Mouse (Mus musculus) hindbrain, postnatal 0 days (tissue): ENCODE measurements at regions not wholly inside any gene's neighbourhood (a gene's known extent, or its start where the extent isn't known, plus 50 kb on each side); places are given as distances from the start of the nearest gene placed in this dataset.

Experiments
- ATAC-seq: fragments of 200-750 bp; cut with Nextera tagmentation; 2 replicates; pipeline ENCODE4 v1.8.0; 2017; ENCODE audit warnings: mild to moderate bottlenecking, moderate TSS enrichment, moderate library complexity
- DNase-seq: peaks from one replicate; pipeline ENCODE4 v3.0.0-alpha.2; 2015; ENCODE audit warnings: low spot score
- H3K27ac ChIP-seq: fragments of 300-500 bp; sonication (generic); 2 replicates; pipeline ENCODE4 v1.5.1; 2014; ENCODE audit warnings: mild to moderate bottlenecking
- H3K27me3 ChIP-seq: fragments of 300-500 bp; sonication (generic); 2 replicates; pipeline ENCODE4 v1.6.1; 2014; ENCODE audit warnings: low read length, mixed read lengths; ENCODE audit not compliant: insufficient read depth
- H3K36me3 ChIP-seq: fragments of 300-500 bp; sonication (generic); 2 replicates; pipeline ENCODE4 v1.6.1; 2014; ENCODE audit warnings: low read length, mixed read lengths; ENCODE audit not compliant: insufficient read depth
- H3K4me1 ChIP-seq: fragments of 300-500 bp; sonication (generic); 2 replicates; pipeline ENCODE4 v1.6.1; 2014; ENCODE audit warnings: antibody characterized with exemption, low read length, mixed read lengths; ENCODE audit not compliant: insufficient read depth
- H3K4me2 ChIP-seq: fragments of 300-500 bp; sonication (generic); 2 replicates; pipeline ENCODE4 v1.6.1; 2014; ENCODE audit warnings: low read depth, mild to moderate bottlenecking, low read length, moderate library complexity, mixed read lengths
- H3K4me3 ChIP-seq: fragments of 300-500 bp; sonication (generic); 2 replicates; pipeline ENCODE4 v1.5.1; 2014; ENCODE audit warnings: low read length
- H3K9ac ChIP-seq: fragments of 300-500 bp; sonication (generic); replicated peaks from 2 replicates; pipeline ENCODE4 v1.6.1; 2014; ENCODE audit warnings: mild to moderate bottlenecking, low read length, moderate library complexity, mixed read lengths
- H3K9me3 ChIP-seq: fragments of 300-500 bp; sonication (generic); 2 replicates; pipeline ENCODE4 v1.6.1; 2016; ENCODE audit warnings: low read length, mixed read lengths
- CTCF ChIP-seq: IDR thresholded peaks from 2 replicates; pipeline ENCODE4 v1.5.1; 2016; ENCODE audit warnings: antibody characterized with exemption, control low read depth, low read depth
- WGBS: fragments of 180-500 bp; shearing (Covaris S2); extraction: QIAGEN DNeasy Blood & Tissue Kit; methylation state at CpG from one replicate; pipeline ENCODE4 v1.1.7; 2014; 5-methylcytosine and 5-hydroxymethylcytosine counted together

GRCm38 (mm10) chr14:47989315-47989714 lies 131.3 kb upstream of the Peli2 start:
- Histone ChIP-seq H3K4me3 (no peak overlapping the region), H3K36me3 (no peaks in the 10 kb centered on the region), H3K9me3 (no peaks in the 10 kb centered on the region), H3K27ac (0 out of 2 replicates have a peak overlapping the region, but pooled peaks have one; percentile 11), H3K9ac (no peak overlapping the region), H3K4me1 (peaks cover 11% of the 10 kb centered on the region), H3K4me2 (no peak overlapping the region), H3K27me3 (no peaks in the 10 kb centered on the region)
- WGBS: 30% methylated on average over 5 of the region's 5 CpGs
- peak; percentile 24; the same call in 1 of the 2 replicates for TF ChIP-seq CTCF
- DNase-seq: peak; percentile 79
- peak; percentile 75 for ATAC-seq

GRCm38 (mm10) chr14:47990716-47991115 lies 129.9 kb upstream of the Peli2 start:
- no peaks in the 10 kb centered on the region for H3K36me3 ChIP-seq
- DNase-seq (no peak), ATAC-seq (no peak)
- H3K4me2 ChIP-seq: no peak overlapping the region
- no peak overlapping the region for H3K4me3 ChIP-seq
- no peaks in the 10 kb centered on the region for H3K27me3 ChIP-seq
- H3K9ac ChIP-seq: no peak overlapping the region
- TF ChIP-seq CTCF: no peak
- H3K9me3 ChIP-seq: no peaks in the 10 kb centered on the region
- 45% methylated on average over 3 of the region's 3 CpGs for WGBS
- peaks cover 9% of the 10 kb centered on the region for H3K4me1 ChIP-seq
- H3K27ac ChIP-seq: no peak overlapping the region

GRCm38 (mm10) chr14:47991546-47991945 lies 129.1 kb upstream of the Peli2 start:
- Histone ChIP-seq H3K27ac (no peak overlapping the region), H3K9ac (no peak overlapping the region), H3K4me3 (no peak overlapping the region), H3K27me3 (no peaks in the 10 kb centered on the region), H3K36me3 (no peaks in the 10 kb centered on the region), H3K9me3 (no peaks in the 10 kb centered on the region), H3K4me2 (no peak overlapping the region), H3K4me1 (peaks cover 9% of the 10 kb centered on the region)
- no peak for TF ChIP-seq CTCF
- DNase-seq (no peak), ATAC-seq (no peak)
- WGBS: 80% methylated on average over 7 of the region's 7 CpGs

GRCm38 (mm10) chr14:47992091-47992490 lies 128.5 kb upstream of the Peli2 start:
- no peak overlapping the region for H3K4me2 ChIP-seq
- H3K4me1 ChIP-seq: peaks cover 9% of the 10 kb centered on the region
- H3K4me3 ChIP-seq: no peak overlapping the region
- DNase-seq (no peak), ATAC-seq (no peak)
- no peak overlapping the region for H3K9ac ChIP-seq
- H3K9me3 ChIP-seq: no peaks in the 10 kb centered on the region
- H3K27me3 ChIP-seq: no peaks in the 10 kb centered on the region
- TF ChIP-seq CTCF: no peak
- WGBS: 86% methylated on average over 5 of the region's 5 CpGs
- H3K27ac ChIP-seq: no peak overlapping the region
- H3K36me3 ChIP-seq: no peaks in the 10 kb centered on the region

GRCm38 (mm10) chr14:47992851-47993250 lies 127.8 kb upstream of the Peli2 start:
- 91% methylated on average over 5 of the region's 5 CpGs for WGBS
- H3K9ac ChIP-seq: no peak overlapping the region
- H3K4me3 ChIP-seq: no peak overlapping the region
- no peaks in the 10 kb centered on the region for H3K36me3 ChIP-seq
- no peak for TF ChIP-seq CTCF
- DNase-seq (no peak), ATAC-seq (no peak)
- no peaks in the 10 kb centered on the region for H3K27me3 ChIP-seq
- no peaks in the 10 kb centered on the region for H3K9me3 ChIP-seq
- H3K27ac ChIP-seq: no peak overlapping the region
- H3K4me1 ChIP-seq: peaks cover 4% of the 10 kb centered on the region
- H3K4me2 ChIP-seq: no peak overlapping the region

- no peak overlapping the region for H3K27ac ChIP-seq
- H3K4me3 ChIP-seq: no peak overlapping the region
- WGBS: 95% methylated on average over 8 of the region's 8 CpGs
- H3K4me2 ChIP-seq: no peak overlapping the region
- no peaks in the 10 kb centered on the region for H3K4me1 ChIP-seq
- no peak for DNase-seq
- TF ChIP-seq CTCF: no peak
- H3K36me3 ChIP-seq: no peaks in the 10 kb centered on the region
- no peaks in the 10 kb centered on the region for H3K27me3 ChIP-seq
- no peak overlapping the region for H3K9ac ChIP-seq
- no peaks in the 10 kb centered on the region for H3K9me3 ChIP-seq
- no peak for ATAC-seq
These were observed 121.7 kb upstream of the Peli2 start for GRCm38 (mm10) chr14:47998936-47999335.

- Histone ChIP-seq H3K9me3 (no peaks in the 10 kb centered on the region), H3K9ac (no peak overlapping the region), H3K36me3 (no peaks in the 10 kb centered on the region), H3K27me3 (no peaks in the 10 kb centered on the region), H3K4me3 (no peak overlapping the region), H3K27ac (no peak overlapping the region), H3K4me1 (no peaks in the 10 kb centered on the region; the same call in 1 of the 2 replicates), H3K4me2 (no peak overlapping the region)
- ATAC-seq (no peak), DNase-seq (no peak)
- 65% methylated on average over 6 of the region's 6 CpGs for WGBS
- TF ChIP-seq CTCF: no peak
These were observed 115.3 kb upstream of the Peli2 start for GRCm38 (mm10) chr14:48005092-48005928.
